Mouse (Mus musculus): ENCODE results near the gene Bahcc1.

Gene Bahcc1

DNA sequence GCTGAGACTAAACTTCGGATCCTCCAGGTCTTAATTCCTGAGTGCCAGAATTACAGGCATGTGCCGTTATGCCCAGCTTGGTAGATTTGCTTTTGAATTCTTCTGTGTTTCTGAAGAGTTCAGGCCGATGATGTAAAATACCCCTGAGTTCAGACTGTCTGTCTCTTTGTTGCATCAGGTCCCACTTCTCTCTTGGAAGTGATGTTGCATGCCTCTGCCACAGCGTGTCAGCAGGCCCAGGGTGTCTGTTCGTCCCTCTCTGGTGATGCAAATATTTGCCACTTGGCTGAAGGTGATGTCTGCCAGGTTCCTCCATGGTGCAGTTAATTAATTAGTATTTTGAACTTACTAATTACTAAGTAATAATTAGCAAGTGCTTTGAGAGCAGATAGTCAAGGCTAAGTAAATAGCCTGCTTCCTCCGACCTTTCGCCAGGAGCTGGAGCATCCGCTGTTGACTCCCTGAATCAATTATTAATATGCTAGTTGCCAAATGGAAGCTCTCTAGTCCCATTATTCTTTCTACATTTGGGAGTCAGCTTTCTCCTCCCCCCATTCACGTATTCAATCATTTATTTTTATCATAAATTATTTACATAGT is 26.6 kb upstream of the Bahcc1 start:
- no peak for DNase-seq (ENCODE audit: low spot score in 2 of 2)

GRCm38 (mm10) chr11:120206669-120207090 is 26.1 kb upstream of the Bahcc1 start:
- no peak for DNase-seq (ENCODE audit: low spot score in 2 of 2)

- no peak for DNase-seq (ENCODE audit: low spot score in 2 of 2)
Measured at GRCm38 (mm10) chr11:120208848-120209247, 23.9 kb upstream of the Bahcc1 start.

DNA sequence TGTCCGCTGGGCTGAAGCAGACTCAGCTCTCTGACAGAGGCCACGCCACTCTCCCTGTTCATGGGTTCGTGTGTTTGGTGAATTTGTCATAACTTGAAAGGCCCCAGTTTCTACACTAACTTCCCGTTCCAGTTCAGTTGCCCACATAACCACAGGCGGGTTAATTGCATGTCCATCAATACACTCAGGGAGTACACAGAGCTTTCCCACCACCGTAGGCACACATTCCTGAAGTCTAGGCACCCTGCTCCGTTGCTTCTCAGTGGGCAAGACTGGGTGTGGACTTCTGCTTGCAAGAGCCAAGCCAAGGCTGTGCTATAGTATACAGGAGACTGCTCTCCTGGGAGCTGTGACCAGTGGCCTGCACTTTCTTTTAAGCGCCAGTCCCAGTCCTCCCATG is 23.3 kb upstream of the Bahcc1 start:
- no peak for DNase-seq (ENCODE audit: low spot score in 2 of 2)

DNA sequence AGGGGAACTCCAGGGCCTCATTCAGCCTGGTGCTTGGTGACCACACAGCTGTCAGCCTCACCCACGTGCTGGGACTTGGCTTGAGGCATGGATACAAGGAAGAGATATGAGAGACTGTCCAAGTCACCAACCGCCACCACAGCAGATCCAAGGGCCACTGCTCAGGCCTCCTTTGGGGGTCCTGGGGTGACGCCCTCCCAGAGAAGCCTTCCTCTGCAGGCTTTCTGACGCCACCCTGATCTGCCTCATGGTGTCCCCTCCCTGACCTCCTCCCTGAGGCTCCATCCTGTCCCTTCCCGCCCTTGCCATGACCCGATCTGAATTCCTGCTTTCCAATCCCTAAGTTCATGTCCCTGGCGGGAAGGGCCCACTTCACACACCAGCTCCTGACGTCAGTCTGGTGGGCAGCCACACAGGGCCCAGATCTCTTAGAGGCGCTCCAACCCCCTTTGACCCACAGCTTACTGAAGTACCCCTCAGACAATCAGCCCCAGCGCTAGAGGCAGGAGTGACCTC is 17.0 kb upstream of the Bahcc1 start:
- DNase-seq (ENCODE audit: low spot score in 2 of 2), result no peak

GRCm38 (mm10) chr11:120216540-120217324 is 16.0 kb upstream of the Bahcc1 start:
- no peak for DNase-seq (ENCODE audit: low spot score in 2 of 2)

DNA sequence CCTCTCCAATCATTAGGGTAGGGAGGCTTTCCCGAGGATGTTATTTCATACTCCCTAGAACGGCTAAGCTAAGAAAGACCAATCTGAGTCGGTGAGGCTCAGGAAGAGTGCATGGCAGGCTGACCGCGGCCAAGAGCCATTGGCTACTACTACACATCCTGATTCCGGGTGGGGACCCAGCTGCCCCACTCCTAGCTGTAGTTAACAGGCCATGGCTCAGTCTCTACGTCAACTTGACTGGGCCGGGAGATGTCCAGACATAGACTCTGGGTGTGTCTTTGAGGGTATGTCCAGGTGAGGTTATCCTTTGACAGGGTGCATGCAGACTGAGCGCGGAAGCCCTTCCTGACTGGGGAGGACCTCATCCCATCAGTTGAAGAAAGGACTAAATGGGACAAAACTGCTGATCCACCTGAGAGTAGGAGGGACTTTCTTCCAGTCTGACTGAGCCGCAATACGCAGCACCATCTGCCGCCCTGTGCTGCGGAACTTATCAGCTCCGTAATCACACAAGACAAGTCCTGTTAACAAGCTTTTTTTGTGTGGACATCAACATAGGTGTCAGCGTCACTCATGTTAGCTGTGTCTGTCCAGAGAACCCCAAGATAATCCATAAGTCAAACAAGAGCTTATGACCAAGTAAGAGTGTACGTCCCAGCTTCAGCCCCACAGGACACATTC is 14.4 kb upstream of the Bahcc1 start:
- no peak for DNase-seq (ENCODE audit: low spot score in 2 of 2)

GRCm38 (mm10) chr11:120218946-120219345 is 13.8 kb upstream of the Bahcc1 start:
- DNase-seq (ENCODE audit: low spot score in 2 of 2), result no peak

DNA sequence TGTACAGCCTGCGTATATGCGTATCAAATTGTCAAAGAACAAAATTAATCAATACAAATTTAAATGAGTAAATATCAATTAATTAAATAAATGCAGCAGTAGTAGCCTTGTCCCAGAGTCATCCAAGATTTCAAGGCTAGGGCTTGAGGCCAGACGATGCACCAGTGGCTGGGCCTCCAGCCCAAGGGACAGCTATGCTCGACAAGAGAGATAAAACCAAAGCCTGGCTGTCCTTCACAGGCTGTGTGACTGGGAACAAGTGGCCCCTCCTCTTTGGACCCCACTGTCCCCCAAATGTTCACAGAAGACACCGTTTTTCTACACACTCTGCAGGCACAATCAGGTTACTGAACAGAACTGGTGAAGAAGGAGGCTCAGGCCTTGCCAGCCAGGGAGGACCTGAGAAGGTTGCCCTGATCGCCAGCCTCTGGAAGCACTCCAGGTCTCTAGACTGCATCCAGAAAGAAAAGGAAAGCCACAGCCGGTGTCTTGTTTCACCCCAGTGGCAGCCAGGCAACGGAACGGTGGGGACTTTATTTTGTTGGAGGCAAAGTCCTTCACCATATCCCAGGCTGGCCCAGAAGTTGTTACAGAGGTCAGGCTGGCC is 12.7 kb upstream of the Bahcc1 start:
- DNase-seq (ENCODE audit: low spot score in 2 of 2), result no peak

GRCm38 (mm10) chr11:120220963-120221827 is 11.6 kb upstream of the Bahcc1 start:
- no peak for DNase-seq (ENCODE audit: low spot score in 2 of 2)

GRCm38 (mm10) chr11:120222425-120223104 is 10.2 kb upstream of the Bahcc1 start:
- DNase-seq (ENCODE audit: low spot score in 2 of 2), result no peak

- peak; percentile 66 to 83 for DNase-seq (ENCODE audit: low spot score in 2 of 2)
Measured at GRCm38 (mm10) chr11:120223586-120224487, 8.9 kb upstream of the Bahcc1 start.

GRCm38 (mm10) chr11:120224488-120225255 is 8.1 kb upstream of the Bahcc1 start:
- DNase-seq (ENCODE audit: low spot score in 2 of 2), result no peak

- DNase-seq (ENCODE audit: low spot score in 2 of 2), result peak in 1 of 2 experiments; percentile 13
Measured at GRCm38 (mm10) chr11:120225256-120226195, 7.2 kb upstream of the Bahcc1 start.

- no peak for DNase-seq (ENCODE audit: low spot score in 2 of 2)
Measured at GRCm38 (mm10) chr11:120226421-120227280, 6.1 kb upstream of the Bahcc1 start.

GRCm38 (mm10) chr11:120227571-120228051 is 5.1 kb upstream of the Bahcc1 start:
- peak in 1 of 2 experiments; percentile 22 for DNase-seq (ENCODE audit: low spot score in 2 of 2)

Data from frontal cortex, postnatal 10 days (tissue).